Mouse (Mus musculus): ENCODE measurements at regions not wholly inside any gene's neighbourhood (a gene's known extent, or its start where the extent isn't known, plus 50 kb on each side); places are given as distances from the start of the nearest gene placed in this dataset.

DNA sequence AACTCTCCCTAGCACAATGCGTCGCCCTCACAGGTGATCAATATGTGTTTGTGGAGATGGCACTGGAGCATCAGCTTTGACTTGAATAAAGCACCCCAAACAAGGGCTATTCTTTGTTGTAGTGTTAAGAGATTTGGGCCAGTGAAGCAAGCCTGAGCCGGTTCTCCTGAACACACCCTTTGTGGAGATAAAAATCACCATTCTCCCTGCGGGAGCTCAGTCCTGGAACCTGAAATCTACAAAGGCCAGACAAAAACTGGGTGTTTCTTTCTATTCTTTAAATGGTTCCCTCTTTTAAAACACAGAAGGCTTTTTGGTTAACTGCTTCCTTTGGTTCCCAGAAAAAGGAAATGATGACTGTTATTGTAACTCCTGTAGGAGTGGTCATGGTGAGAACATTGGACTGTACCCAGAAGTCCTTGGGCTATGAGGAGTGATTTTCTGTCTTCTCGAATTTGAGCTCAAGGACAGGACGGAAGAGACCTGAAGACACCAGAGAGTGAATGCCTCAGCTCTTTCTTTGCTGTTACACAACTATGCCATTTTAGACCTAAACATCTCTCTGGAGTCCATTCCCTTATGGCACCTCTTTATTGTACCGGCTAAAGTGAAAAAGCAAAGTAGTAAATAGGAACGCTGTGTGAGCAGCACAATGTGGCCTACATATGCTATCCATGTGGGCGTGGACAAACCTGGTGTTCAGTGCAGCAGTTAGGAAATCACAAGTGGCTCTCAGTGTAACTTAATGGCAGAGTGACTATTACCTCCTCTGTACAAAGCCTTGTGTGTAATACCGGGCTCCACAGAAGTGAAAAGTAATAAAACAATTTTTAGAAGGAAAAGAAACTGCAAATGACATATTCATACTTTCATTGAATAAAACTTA, 149.9 kb upstream of the Veph1 start:
- peak; percentile 62 for DNase-seq (ENCODE audit: extremely low read depth, low read depth, low spot score)

DNA sequence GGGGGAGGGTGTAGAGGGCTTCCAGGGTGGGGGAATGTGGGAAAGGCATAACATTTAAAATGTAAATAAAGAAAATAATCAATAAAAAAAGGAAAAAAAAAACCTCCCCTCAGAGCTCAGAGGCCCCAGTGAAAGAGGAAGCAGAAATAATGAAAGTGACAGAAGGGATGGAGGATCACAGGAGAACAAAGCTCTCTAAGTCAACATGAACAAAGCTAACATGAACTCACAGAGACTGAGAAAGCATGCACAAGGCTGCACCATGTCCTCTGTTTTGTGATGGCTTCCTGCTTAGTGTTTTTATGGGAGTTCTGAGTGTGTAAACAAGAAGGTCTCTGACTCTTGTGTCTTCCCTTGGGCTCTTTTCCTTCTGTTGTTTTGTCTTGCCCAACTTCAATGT, 136.6 kb upstream of the Veph1 start:
- no peak for DNase-seq (ENCODE audit: extremely low read depth, low read depth, low spot score)

DNA sequence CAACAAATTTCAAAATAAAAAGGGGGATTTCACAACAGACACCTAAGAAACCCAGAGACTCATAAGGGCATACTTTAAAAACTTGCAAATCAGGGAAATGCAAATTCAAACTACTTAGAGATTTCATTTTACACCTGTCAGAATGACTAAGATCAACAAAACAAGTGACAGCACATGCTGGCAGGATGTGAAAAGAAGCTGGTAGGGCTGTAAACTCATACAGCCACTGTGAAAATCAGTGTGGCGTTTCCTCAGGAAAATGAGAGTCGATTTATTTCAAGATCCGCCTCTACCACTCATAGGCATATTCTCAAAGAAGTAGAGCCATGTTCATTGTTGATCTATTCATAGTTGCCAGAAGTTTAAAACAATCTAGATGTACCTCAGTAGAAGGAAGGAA, 133.6 kb upstream of the Veph1 start:
- no peak for DNase-seq (ENCODE audit: extremely low read depth, low read depth, low spot score)

DNA sequence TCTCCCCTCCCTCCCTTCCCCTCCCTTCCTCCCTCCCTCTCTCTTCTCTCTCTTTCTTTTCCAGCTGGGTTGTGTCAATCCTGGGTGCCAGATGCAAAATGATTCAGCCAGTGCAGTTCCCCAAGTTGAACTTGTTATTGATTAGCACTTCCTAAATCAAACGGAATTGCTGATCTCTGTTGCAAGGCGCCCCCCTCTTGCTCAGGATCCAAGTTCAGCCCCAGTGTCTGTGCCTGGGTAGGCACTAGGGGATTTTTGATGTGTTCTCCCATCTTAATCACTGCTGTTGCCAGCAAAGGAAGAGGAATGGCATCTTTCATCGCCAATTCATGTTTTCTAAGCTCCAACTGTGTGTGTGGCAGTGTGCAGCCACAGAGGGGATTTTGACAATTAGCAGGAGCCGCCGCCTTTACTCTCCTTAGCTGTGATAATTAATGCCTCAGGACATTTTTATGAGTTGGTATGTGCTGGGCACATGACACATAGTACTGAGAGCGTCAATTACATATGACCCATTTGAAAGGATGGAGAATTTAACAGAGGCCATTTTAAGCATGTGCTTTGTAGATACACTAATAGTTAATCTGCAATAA, 125.9 kb upstream of the Veph1 start:
- no peak for DNase-seq (ENCODE audit: extremely low read depth, low read depth, low spot score)

DNA sequence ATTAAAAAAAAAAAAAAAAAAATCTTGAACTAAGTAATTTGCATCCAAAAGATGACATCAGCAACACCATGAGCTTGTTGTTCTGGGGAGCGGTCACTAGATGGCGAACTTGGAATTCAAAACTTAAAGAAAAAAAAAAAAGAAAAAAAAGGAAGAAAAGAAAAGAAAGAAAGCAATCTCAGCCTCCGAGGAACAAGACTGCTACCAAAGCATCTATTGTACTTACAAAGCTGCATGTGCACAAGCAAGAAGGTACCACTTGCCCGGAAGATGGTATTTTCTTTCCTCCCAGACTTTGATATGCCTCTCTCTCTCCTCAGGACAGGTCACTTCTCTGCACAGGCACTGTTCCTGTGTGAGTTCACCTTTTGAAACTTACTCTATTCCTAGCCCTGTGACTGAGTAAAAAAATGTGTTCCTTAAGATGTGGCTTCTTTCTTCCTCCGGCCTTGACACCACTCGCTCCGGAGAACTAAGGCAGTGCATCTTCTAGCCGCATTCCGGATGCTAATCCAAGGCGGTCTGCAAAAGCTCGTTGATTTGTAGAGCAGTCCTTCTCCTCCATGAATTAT, 114.2 kb upstream of the Veph1 start:
- no peak for DNase-seq (ENCODE audit: extremely low read depth, low read depth, low spot score)

DNA sequence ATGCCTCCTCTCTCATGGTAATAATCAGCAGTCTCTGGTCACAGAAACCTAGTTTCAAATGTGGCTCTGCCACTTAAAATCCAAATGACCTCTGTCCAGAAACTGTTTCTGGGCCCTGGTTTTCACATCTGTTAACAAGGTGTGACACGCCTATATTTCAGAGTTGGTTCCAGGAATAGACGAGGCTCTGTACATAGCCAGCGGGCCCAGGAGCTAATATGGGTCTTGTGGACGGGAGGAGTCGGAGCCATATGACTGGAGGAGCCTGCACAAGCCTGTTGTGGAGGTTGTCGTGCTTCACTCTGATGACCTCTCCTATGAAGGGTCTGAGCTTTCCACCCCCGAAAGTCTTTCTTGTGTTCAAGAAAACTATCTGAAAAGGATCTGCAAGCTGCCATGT, 112.2 kb upstream of the Veph1 start:
- DNase-seq (ENCODE audit: extremely low read depth, low read depth, low spot score), result no peak

DNA sequence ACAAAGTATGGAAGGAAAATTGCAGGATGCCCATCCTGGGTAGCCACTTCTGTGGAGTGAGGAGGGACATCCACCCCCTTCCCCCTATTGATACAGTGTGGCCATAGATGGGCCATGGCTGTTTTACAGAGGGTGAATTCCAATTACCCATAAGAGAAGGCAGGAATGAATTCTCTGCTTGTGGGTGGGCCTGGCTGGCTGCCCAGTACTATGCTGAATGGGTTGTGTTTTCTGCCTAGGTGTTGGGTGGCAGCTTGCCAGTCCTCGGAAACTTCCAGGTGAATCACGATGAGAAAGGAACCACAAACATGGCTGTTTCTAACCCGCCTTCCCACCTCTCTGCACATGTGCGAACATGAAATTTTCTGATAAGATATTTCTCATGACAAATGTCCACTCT, 109.0 kb upstream of the Veph1 start:
- no peak for DNase-seq (ENCODE audit: extremely low read depth, low read depth, low spot score)

DNA sequence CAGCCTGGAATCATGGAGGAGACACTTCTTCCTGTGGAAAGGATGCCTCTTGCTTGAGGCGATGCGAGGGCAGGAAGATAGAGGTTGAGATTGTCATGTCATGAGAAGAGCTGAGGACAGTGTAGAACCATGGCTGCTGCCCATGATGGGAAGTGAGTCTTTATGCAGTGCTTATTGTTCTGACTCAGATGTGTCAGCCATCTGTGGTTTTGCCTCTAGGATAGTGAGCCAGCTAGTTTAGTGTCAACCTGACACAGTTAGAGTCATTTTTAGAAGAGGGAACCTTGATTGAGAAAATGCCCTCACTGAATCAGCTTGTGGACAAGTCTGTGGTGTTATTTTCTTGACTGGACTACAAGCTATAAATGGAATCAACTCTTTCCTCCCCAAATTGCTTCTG, 107.1 kb upstream of the Veph1 start:
- no peak for DNase-seq (ENCODE audit: extremely low read depth, low read depth, low spot score)

DNA sequence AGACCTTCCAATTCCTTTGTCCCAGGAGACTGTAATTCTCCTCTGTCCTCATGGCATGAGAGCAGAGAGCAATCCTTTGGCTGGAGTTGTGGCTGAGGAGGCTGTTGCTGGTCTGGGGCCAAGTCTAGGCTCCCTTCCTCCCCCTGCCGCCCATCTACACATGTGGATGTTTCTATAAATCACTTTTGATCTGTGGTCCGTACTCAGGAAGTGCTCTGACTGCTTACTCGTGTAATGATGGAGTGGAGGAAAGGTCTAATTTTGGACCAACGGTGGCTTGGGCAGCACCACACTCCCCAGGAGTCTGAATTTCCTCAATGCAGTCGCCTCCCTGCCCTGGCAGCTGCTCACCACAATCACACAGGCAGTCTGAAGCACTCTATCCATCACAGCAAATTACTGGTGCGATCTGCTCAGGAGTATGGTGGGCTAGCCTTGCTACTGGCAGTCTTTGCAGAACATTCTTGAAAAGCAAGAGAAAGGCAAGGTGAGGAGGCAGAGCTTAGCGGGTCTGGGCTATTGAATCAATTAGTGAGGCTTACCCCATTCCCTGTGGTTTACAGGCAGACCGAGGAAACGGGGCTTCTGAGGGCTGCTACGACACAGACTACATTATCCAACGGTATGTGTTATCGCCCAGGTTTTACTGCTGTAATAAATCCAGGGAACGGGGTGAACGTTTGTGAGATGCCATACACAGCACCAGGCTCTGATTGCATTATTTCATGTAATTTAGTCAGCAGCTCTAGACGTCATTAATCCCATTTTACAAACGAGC, 104.3 kb upstream of the Veph1 start:
- no peak for DNase-seq (ENCODE audit: extremely low read depth, low read depth, low spot score)

DNA sequence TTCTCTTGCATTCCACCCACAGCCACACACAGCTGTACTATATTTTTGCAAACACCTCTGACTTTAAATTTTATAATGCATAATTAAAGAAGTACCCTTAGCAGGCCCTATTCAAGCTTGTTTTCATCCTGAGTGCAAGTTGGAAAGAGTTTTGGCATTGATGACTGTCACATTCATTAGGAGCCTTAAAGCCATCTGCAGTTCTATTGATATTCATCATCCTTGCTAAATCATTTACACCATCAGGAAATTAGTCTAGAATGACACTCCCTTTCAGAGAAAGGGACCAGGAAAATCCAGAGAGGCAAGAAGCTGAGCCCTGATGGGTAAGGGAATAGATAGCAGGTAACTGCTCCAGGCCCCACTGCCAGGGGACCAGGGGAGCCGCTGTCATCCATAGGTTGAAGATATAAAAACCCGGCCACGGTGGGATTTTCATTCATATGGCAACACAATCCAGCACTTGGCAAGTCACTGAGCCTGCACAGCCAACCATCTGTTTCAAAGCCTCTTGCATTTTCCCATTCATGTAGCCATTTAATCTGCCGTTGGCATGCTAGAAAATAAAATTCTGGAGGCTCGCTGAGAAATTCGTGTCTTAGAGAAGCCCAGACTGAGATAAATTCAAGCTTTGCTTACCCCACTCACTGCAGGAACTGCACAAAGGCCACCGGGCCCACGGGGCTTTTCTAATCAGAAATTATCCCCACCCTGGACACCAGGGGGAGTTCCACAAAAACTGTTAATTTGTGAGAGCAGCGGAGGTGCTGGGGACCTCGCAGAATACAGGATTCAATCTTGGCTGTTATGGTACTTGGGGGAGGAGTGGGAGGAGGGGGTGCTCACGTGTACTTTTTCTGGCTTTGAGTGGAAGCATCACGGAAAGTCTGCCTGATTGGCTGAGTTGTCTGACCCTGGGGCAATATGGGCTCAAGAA, 101.8 kb upstream of the Veph1 start:
- no peak for DNase-seq (ENCODE audit: extremely low read depth, low read depth, low spot score)

DNA sequence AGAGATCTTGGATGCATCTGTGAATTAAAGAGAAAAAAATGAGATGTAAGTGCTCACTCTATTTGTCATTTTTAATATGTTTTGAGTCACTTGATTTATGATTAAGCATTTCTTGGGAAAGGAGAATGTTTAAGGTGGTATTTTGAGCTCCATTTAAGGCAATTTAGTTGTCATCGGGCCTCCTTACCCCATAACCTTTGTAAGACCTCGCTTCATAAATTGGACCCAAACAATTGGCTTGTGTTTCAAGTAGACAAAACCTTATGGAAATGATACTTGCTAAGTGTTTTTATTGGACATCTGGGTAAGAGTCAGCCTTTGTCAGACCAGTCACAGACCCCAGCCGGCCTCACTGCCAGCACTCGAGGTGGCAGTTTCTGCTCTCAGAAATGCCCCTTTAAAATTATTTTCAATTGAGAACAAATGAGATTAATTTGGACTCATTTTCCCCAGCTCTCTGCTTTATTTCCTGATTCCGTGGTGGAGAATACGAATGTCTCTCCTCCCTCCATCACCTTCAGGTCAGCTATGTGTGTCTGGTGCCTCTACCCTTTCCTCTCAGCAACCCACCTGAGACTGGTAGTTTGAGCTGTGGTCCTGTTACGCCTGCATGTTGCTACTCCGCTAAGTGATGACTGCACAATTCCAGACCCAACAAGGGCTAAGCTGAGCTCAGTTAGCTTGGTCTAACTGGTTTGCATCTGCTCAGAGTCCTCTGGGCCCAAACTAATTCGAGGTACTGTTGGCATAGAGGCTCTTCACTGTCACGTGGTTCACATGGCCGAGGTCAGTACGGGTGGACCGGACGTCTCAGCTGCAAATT, 78.7 kb upstream of the Veph1 start:
- DNase-seq (ENCODE audit: extremely low read depth, low read depth, low spot score), result no peak

DNA sequence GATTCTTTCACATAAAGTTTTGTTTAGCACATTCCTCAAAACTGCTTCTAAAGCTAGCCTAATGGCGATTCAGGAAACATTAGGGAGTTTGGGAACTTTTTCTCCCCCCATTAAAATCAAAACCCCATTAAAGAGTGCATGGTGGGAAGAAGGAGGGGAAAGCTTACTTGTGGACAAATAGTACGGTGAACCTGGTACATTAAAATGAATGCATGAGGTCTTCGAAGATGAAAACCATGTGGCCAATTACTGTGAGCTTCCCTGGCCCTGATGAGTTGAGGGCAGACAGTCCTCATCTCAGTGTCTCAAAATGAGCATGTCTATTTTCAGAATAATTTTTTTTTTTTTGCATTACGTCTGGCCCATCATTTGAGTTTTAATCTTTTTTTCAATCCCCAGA, 78.0 kb upstream of the Veph1 start:
- no peak for DNase-seq (ENCODE audit: extremely low read depth, low read depth, low spot score)

DNA sequence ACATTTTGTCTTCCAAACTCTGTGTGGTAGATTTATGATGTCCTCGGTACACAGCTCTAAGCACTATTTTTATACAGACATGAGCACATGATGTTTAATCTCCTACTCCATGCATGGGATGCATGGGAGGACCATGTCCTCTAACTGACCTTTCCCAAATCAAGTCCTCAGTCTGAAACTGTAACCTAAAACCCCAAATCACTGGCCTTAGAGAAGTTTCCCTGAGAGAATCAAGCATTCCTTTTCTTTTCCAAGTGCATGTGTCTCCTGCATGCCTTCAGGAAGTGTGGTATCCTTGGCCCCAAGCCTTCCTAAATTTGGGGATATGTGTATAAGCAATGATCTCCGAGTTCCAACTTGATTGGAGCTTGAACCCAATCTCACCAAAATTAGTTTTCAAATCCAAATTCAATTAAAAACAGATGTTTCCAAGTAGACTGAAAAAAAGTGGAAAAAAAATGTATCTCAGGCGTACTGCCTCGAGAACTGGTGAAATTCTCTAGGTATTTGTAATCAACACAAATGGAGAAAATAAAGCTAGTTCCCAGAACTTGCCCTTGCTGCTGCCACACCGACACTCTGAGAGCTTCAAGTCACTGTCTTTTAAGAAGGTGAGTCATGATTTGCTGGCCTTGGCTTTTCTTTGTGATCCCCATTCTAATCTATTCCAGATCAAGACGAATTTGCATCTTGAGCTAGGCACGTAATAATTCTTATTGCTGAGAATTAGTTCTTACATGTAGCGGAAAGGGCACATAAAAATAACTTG, 77.4 kb upstream of the Veph1 start:
- no peak for DNase-seq (ENCODE audit: extremely low read depth, low read depth, low spot score)

Data from fat pad, adult 2 months (tissue).